Mouse (Mus musculus) mature B cell (primary cell): ENCODE results near the gene Gm21994.
"Not testable (repeated sequence)": the region's sequence is repeated elsewhere in the genome, so short reads cannot be mapped to it uniquely, and the experiment has no call there.

Experiments used
- in situ Hi-C: fragments of 300-500 bp; cut with MboI; formaldehyde crosslinking; loops from 2 replicates; pipeline ENCODE4 v1.14.3; 2019

The Gm21994 gene

GRCm38 (mm10) chr2:150255491-150255890, at the start of gene Gm21994:
TSS of gene Gm21994 (minus strand) at chr2:150255591.
- in situ Hi-C loops: not testable (repeated sequence)

- in situ Hi-C loops: no loop called here
These were observed 43.7 kb upstream of the Gm21994 start for GRCm38 (mm10) chr2:150299096-150299495.

- in situ Hi-C loops: no loop called here
These were observed 38.3 kb upstream of the Gm21994 start for GRCm38 (mm10) chr2:150293669-150294068.

- in situ Hi-C loops: not testable (repeated sequence)
These were observed 1.9 kb upstream of the Gm21994 start, which contains the start of gene Gm14124 for GRCm38 (mm10) chr2:150257291-150257690. TSS of gene Gm14124 (plus strand) at chr2:150257517.

- in situ Hi-C loops: not testable (repeated sequence)
These were observed 1.5 kb upstream of the Gm21994 start for GRCm38 (mm10) chr2:150256861-150257260.

GRCm38 (mm10) chr2:150243211-150243610, 12.2 kb downstream of the Gm21994 start:
- in situ Hi-C loops: no loop called here

GRCm38 (mm10) chr2:150223263-150223662, 32.1 kb downstream of the Gm21994 start:
- in situ Hi-C loops: not testable (repeated sequence)

- in situ Hi-C loops: not testable (repeated sequence)
These were observed 37.0 kb downstream of the Gm21994 start for GRCm38 (mm10) chr2:150218363-150218725.

GRCm38 (mm10) chr2:150217600-150218362, 37.6 kb downstream of the Gm21994 start, which contains the start of gene Zfp937:
TSS of gene Zfp937 (plus strand) at chr2:150218073.
- in situ Hi-C loops: not testable (repeated sequence)
